Mouse (Mus musculus): ENCODE measurements around the gene Ankdd1a. TPM values are rescaled to one million over a fixed set of nuclear protein-coding genes. Genes with fewer than 3 reads are reported as not detected.

The Ankdd1a gene
- not detected in 2 replicates for polyA plus RNA-seq (2015; fragmentation: Nextera tagmentation; extraction: Ambion mirVana)

GRCm38 (mm10) chr9:65519807-65520504 lies at the start of gene Ankdd1a:
Ankdd1a (minus strand) TSS chr9:65520193.
- Histone ChIP-seq H3K9ac (ENCODE audit: low read length) (peak within 1 kb of the TSS; percentile 42; the same call in 1 of the 2 replicates), H3K4me1 (ENCODE audit: control insufficient read depth, insufficient read depth, low read length) (peaks cover 8% of the 10 kb centered on the region; the same call in 1 of the 2 replicates), H3K9me3 (replicated peaks; ENCODE audit: control insufficient read depth, low read length) (no peaks in the 10 kb centered on the region), H3K4me3 (ENCODE audit: low read length) (peak within 1 kb of the TSS; percentile 33; the same call in 1 of the 2 replicates), H3K27me3 (ENCODE audit: control insufficient read depth, insufficient read depth, low read length) (0 out of 2 replicates have a peak, but pooled peaks cover 3% of the 10 kb centered on the region), H3K36me3 (ENCODE audit: control insufficient read depth, insufficient read depth) (no peaks in the 10 kb centered on the region), H3K4me2 (ENCODE audit: low read depth, low read length) (peak within 1 kb of the TSS; percentile 60), H3K27ac (ENCODE audit: low read length) (no peak within 1 kb of the TSS)
- WGBS: 8% methylated on average over 25 of the region's 25 CpGs
- no peak for ATAC-seq (replicated peaks; ENCODE audit: extremely low read depth, insufficient read depth, low FRiP score)

- Histone ChIP-seq H3K9me3 (replicated peaks; ENCODE audit: control insufficient read depth, low read length) (no peaks in the 10 kb centered on the region), H3K4me3 (ENCODE audit: low read length) (no peak overlapping the region), H3K27me3 (ENCODE audit: control insufficient read depth, insufficient read depth, low read length) (no peaks in the 10 kb centered on the region), H3K4me1 (ENCODE audit: control insufficient read depth, insufficient read depth, low read length) (peaks cover 2% of the 10 kb centered on the region), H3K27ac (ENCODE audit: low read length) (peak overlapping the region; percentile 56), H3K9ac (ENCODE audit: low read length) (no peak overlapping the region), H3K4me2 (ENCODE audit: low read depth, low read length) (no peak overlapping the region), H3K36me3 (ENCODE audit: control insufficient read depth, insufficient read depth) (peaks cover 20% of the 10 kb centered on the region)
- WGBS: 65% methylated on average over 6 of the region's 6 CpGs
- no peak for ATAC-seq (replicated peaks; ENCODE audit: extremely low read depth, insufficient read depth, low FRiP score)
Observed at GRCm38 (mm10) chr9:65569491-65569971, 49.5 kb upstream of the Ankdd1a start.

- no peak for ATAC-seq (replicated peaks; ENCODE audit: extremely low read depth, insufficient read depth, low FRiP score)
- H3K4me2 ChIP-seq (ENCODE audit: low read depth, low read length): no peak overlapping the region
- no peak overlapping the region for H3K4me3 ChIP-seq (ENCODE audit: low read length)
- no peak overlapping the region for H3K27ac ChIP-seq (ENCODE audit: low read length)
- H3K36me3 ChIP-seq (ENCODE audit: control insufficient read depth, insufficient read depth): peaks cover 21% of the 10 kb centered on the region
- H3K9me3 ChIP-seq (replicated peaks; ENCODE audit: control insufficient read depth, low read length): no peaks in the 10 kb centered on the region
- H3K4me1 ChIP-seq (ENCODE audit: control insufficient read depth, insufficient read depth, low read length): no peaks in the 10 kb centered on the region
- 90% methylated on average over 6 of the region's 6 CpGs for WGBS
- H3K9ac ChIP-seq (ENCODE audit: low read length): no peak overlapping the region
- H3K27me3 ChIP-seq (ENCODE audit: control insufficient read depth, insufficient read depth, low read length): no peaks in the 10 kb centered on the region
Observed at GRCm38 (mm10) chr9:65568787-65569186, 48.8 kb upstream of the Ankdd1a start.

GRCm38 (mm10) chr9:65564698-65565097 lies 44.7 kb upstream of the Ankdd1a start:
- Histone ChIP-seq H3K9me3 (replicated peaks; ENCODE audit: control insufficient read depth, low read length) (no peaks in the 10 kb centered on the region), H3K27me3 (ENCODE audit: control insufficient read depth, insufficient read depth, low read length) (no peaks in the 10 kb centered on the region), H3K27ac (ENCODE audit: low read length) (no peak overlapping the region), H3K4me1 (ENCODE audit: control insufficient read depth, insufficient read depth, low read length) (peaks cover 11% of the 10 kb centered on the region), H3K9ac (ENCODE audit: low read length) (no peak overlapping the region), H3K36me3 (ENCODE audit: control insufficient read depth, insufficient read depth) (peaks cover 22% of the 10 kb centered on the region), H3K4me3 (ENCODE audit: low read length) (no peak overlapping the region), H3K4me2 (ENCODE audit: low read depth, low read length) (no peak overlapping the region)
- ATAC-seq (replicated peaks; ENCODE audit: extremely low read depth, insufficient read depth, low FRiP score): no peak
- 85% methylated on average over 2 of the region's 2 CpGs for WGBS

GRCm38 (mm10) chr9:65563073-65563472 lies 43.1 kb upstream of the Ankdd1a start:
- Histone ChIP-seq H3K27ac (ENCODE audit: low read length) (no peak overlapping the region), H3K4me2 (ENCODE audit: low read depth, low read length) (no peak overlapping the region), H3K9me3 (replicated peaks; ENCODE audit: control insufficient read depth, low read length) (no peaks in the 10 kb centered on the region), H3K27me3 (ENCODE audit: control insufficient read depth, insufficient read depth, low read length) (no peaks in the 10 kb centered on the region), H3K36me3 (ENCODE audit: control insufficient read depth, insufficient read depth) (peaks cover 28% of the 10 kb centered on the region), H3K9ac (ENCODE audit: low read length) (no peak overlapping the region), H3K4me1 (ENCODE audit: control insufficient read depth, insufficient read depth, low read length) (peaks cover 11% of the 10 kb centered on the region), H3K4me3 (ENCODE audit: low read length) (no peak overlapping the region)
- 91% methylated on average over 5 of the region's 5 CpGs for WGBS
- ATAC-seq (replicated peaks; ENCODE audit: extremely low read depth, insufficient read depth, low FRiP score): no peak

- Histone ChIP-seq H3K9me3 (replicated peaks; ENCODE audit: control insufficient read depth, low read length) (no peaks in the 10 kb centered on the region), H3K4me2 (ENCODE audit: low read depth, low read length) (no peak overlapping the region), H3K4me3 (ENCODE audit: low read length) (no peak overlapping the region), H3K36me3 (ENCODE audit: control insufficient read depth, insufficient read depth) (peaks cover 26% of the 10 kb centered on the region), H3K27me3 (ENCODE audit: control insufficient read depth, insufficient read depth, low read length) (no peaks in the 10 kb centered on the region), H3K27ac (ENCODE audit: low read length) (peak overlapping the region; percentile 50), H3K9ac (ENCODE audit: low read length) (0 out of 2 replicates have a peak overlapping the region, but pooled peaks have one; percentile 1), H3K4me1 (ENCODE audit: control insufficient read depth, insufficient read depth, low read length) (peaks cover 11% of the 10 kb centered on the region)
- 0 out of 2 replicates have a peak, but pooled peaks have one; percentile 49 for ATAC-seq (replicated peaks; ENCODE audit: extremely low read depth, insufficient read depth, low FRiP score)
- 38% methylated on average over 4 of the region's 4 CpGs for WGBS
Observed at GRCm38 (mm10) chr9:65562081-65562506, 42.1 kb upstream of the Ankdd1a start.

- Histone ChIP-seq H3K4me2 (ENCODE audit: low read depth, low read length) (no peak overlapping the region), H3K9ac (ENCODE audit: low read length) (no peak overlapping the region), H3K9me3 (replicated peaks; ENCODE audit: control insufficient read depth, low read length) (no peaks in the 10 kb centered on the region), H3K36me3 (ENCODE audit: control insufficient read depth, insufficient read depth) (peaks cover 34% of the 10 kb centered on the region), H3K4me3 (ENCODE audit: low read length) (no peak overlapping the region), H3K27me3 (ENCODE audit: control insufficient read depth, insufficient read depth, low read length) (no peaks in the 10 kb centered on the region), H3K4me1 (ENCODE audit: control insufficient read depth, insufficient read depth, low read length) (peaks cover 11% of the 10 kb centered on the region), H3K27ac (ENCODE audit: low read length) (no peak overlapping the region)
- 81% methylated on average over 4 of the region's 4 CpGs for WGBS
- no peak for ATAC-seq (replicated peaks; ENCODE audit: extremely low read depth, insufficient read depth, low FRiP score)
Observed at GRCm38 (mm10) chr9:65561016-65561415, 41.0 kb upstream of the Ankdd1a start.

GRCm38 (mm10) chr9:65558806-65559205 lies 38.8 kb upstream of the Ankdd1a start:
- no peak for ATAC-seq (replicated peaks; ENCODE audit: extremely low read depth, insufficient read depth, low FRiP score)
- Histone ChIP-seq H3K36me3 (ENCODE audit: control insufficient read depth, insufficient read depth) (peaks cover 32% of the 10 kb centered on the region), H3K27ac (ENCODE audit: low read length) (no peak overlapping the region)

GRCm38 (mm10) chr9:65556979-65557378 lies 37.0 kb upstream of the Ankdd1a start:
- no peak overlapping the region for H3K4me3 ChIP-seq (ENCODE audit: low read length)
- peaks cover 27% of the 10 kb centered on the region for H3K36me3 ChIP-seq (ENCODE audit: control insufficient read depth, insufficient read depth)
- no peaks in the 10 kb centered on the region for H3K27me3 ChIP-seq (ENCODE audit: control insufficient read depth, insufficient read depth, low read length)
- ATAC-seq (replicated peaks; ENCODE audit: extremely low read depth, insufficient read depth, low FRiP score): no peak
- peaks cover 12% of the 10 kb centered on the region for H3K4me1 ChIP-seq (ENCODE audit: control insufficient read depth, insufficient read depth, low read length)
- H3K4me2 ChIP-seq (ENCODE audit: low read depth, low read length): no peak overlapping the region
- no peak overlapping the region for H3K27ac ChIP-seq (ENCODE audit: low read length)
- WGBS: 95% methylated on average over 5 of the region's 5 CpGs
- no peaks in the 10 kb centered on the region for H3K9me3 ChIP-seq (replicated peaks; ENCODE audit: control insufficient read depth, low read length)
- no peak overlapping the region for H3K9ac ChIP-seq (ENCODE audit: low read length)

More at GRCm38 (mm10) chr9:65558806-65559205, 38.8 kb upstream of the Ankdd1a start:
- 89% methylated on average over 6 of the region's 6 CpGs for WGBS
- no peak overlapping the region for H3K9ac ChIP-seq (ENCODE audit: low read length)
- peaks cover 15% of the 10 kb centered on the region for H3K4me1 ChIP-seq (ENCODE audit: control insufficient read depth, insufficient read depth, low read length)
- H3K4me3 ChIP-seq (ENCODE audit: low read length): no peak overlapping the region
- H3K9me3 ChIP-seq (replicated peaks; ENCODE audit: control insufficient read depth, low read length): no peaks in the 10 kb centered on the region
- no peaks in the 10 kb centered on the region for H3K27me3 ChIP-seq (ENCODE audit: control insufficient read depth, insufficient read depth, low read length)
- no peak overlapping the region for H3K4me2 ChIP-seq (ENCODE audit: low read depth, low read length)
